Mouse (Mus musculus): ENCODE results near the gene Adam19. TPM values are rescaled to one million over a fixed set of nuclear protein-coding genes. Genes with fewer than 3 reads are reported as not detected.

Gene Adam19
- polyA plus RNA-seq, 1 experiment from 2014 or later = 10.5 TPM

GRCm38 (mm10) chr11:46077732-46078375 lies 22.1 kb downstream of the Adam19 start:
- Histone ChIP-seq H3K4me3 (replicated peaks) (no peak overlapping the region), H3K4me1 (replicated peaks) (0 out of 2 replicates have a peak, but pooled peaks cover 6% of the 10 kb centered on the region), H3K9ac (replicated peaks) (no peak overlapping the region), H3K27me3 (no peaks in the 10 kb centered on the region), H3K27ac (no peak overlapping the region), H3K9me3 (no peaks in the 10 kb centered on the region), H3K4me2 (replicated peaks) (no peak overlapping the region), H3K36me3 (peaks cover 27% of the 10 kb centered on the region)
- no peak for ATAC-seq
- WGBS = 86% methylated on average over 7 of the region's 7 CpGs

GRCm38 (mm10) chr11:46081075-46081474 lies 25.3 kb downstream of the Adam19 start:
- no peak overlapping the region for H3K9ac ChIP-seq (replicated peaks)
- no peaks in the 10 kb centered on the region for H3K4me1 ChIP-seq (replicated peaks)
- H3K27ac ChIP-seq = no peak overlapping the region
- H3K4me3 ChIP-seq (replicated peaks) = no peak overlapping the region
- H3K27me3 ChIP-seq = no peaks in the 10 kb centered on the region
- WGBS = 92% methylated on average over 2 of the region's 2 CpGs
- no peak overlapping the region for H3K4me2 ChIP-seq (replicated peaks)
- peaks cover 24% of the 10 kb centered on the region for H3K36me3 ChIP-seq
- ATAC-seq = no peak
- H3K9me3 ChIP-seq = no peaks in the 10 kb centered on the region

DNA sequence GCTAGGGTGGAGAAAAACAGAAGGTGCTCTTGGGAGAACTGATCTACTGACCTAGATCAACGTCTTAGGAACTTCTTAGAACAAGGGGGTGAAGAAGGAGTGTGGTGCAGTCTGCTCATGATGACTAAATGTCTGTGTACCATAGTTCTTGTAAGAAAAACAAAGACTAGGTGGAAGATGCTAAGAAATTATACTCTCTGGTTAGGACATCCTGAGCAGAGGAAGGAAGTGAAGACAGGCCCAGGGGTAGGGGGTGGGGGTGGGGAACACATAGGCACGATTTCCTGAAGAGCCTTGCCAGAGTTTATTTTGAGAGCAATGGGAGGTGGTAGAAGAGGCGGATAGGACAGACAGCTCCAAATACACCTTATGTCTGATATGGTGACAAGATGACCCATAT lies 27.6 kb downstream of the Adam19 start:
- 85% methylated on average over 3 of the region's 3 CpGs for WGBS
- no peak for ATAC-seq
- peaks cover 4% of the 10 kb centered on the region; the same call in 1 of the 2 replicates for H3K36me3 ChIP-seq
- no peak overlapping the region for H3K27ac ChIP-seq
- H3K9me3 ChIP-seq = no peaks in the 10 kb centered on the region
- H3K4me3 ChIP-seq (replicated peaks) = no peak overlapping the region
- H3K27me3 ChIP-seq = no peaks in the 10 kb centered on the region
- no peak overlapping the region for H3K4me2 ChIP-seq (replicated peaks)
- H3K9ac ChIP-seq (replicated peaks) = no peak overlapping the region
- no peaks in the 10 kb centered on the region for H3K4me1 ChIP-seq (replicated peaks)

- no peak for ATAC-seq
- Histone ChIP-seq H3K9ac (replicated peaks) (no peak overlapping the region), H3K27me3 (no peaks in the 10 kb centered on the region), H3K4me3 (replicated peaks) (no peak overlapping the region), H3K9me3 (no peaks in the 10 kb centered on the region), H3K36me3 (no peaks in the 10 kb centered on the region; the same call in 1 of the 2 replicates), H3K4me2 (replicated peaks) (no peak overlapping the region), H3K27ac (no peak overlapping the region), H3K4me1 (replicated peaks) (no peaks in the 10 kb centered on the region)
- 92% methylated on average over 11 of the region's 11 CpGs for WGBS
Observed at GRCm38 (mm10) chr11:46083835-46084444, 28.1 kb downstream of the Adam19 start.

DNA sequence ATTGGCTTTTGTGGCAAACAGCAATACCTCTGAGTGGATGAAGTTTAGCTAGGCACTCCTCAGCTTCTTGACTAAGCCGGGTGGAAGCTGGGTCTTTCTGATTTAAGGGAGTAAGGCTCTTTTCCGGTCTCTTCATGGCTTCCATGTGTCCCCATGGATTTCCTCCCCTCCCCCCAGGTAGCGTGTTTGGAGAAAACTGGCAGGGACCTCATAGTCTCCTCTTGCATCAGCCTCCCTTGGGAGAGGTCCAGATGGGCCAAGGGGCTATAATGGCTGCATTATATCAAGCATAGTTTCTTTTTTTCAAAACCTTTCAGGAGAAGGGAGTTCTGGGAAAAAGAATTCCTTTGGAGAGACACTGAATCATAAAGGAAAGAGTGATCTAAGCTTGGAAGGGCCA lies 28.8 kb downstream of the Adam19 start:
- H3K4me2 ChIP-seq (replicated peaks) = no peak overlapping the region
- H3K27me3 ChIP-seq = no peaks in the 10 kb centered on the region
- H3K4me1 ChIP-seq (replicated peaks) = no peaks in the 10 kb centered on the region
- 87% methylated on average over 3 of the region's 3 CpGs for WGBS
- no peaks in the 10 kb centered on the region; the same call in 1 of the 2 replicates for H3K36me3 ChIP-seq
- no peak overlapping the region for H3K9ac ChIP-seq (replicated peaks)
- no peak for ATAC-seq
- no peaks in the 10 kb centered on the region for H3K9me3 ChIP-seq
- no peak overlapping the region for H3K27ac ChIP-seq
- H3K4me3 ChIP-seq (replicated peaks) = no peak overlapping the region

GRCm38 (mm10) chr11:46085398-46086163 lies 29.8 kb downstream of the Adam19 start:
- H3K9ac ChIP-seq (replicated peaks) = no peak overlapping the region
- no peak overlapping the region for H3K4me2 ChIP-seq (replicated peaks)
- H3K9me3 ChIP-seq = no peaks in the 10 kb centered on the region
- H3K36me3 ChIP-seq = no peaks in the 10 kb centered on the region; the same call in 1 of the 2 replicates
- H3K4me1 ChIP-seq (replicated peaks) = no peaks in the 10 kb centered on the region
- no peak overlapping the region for H3K27ac ChIP-seq
- H3K27me3 ChIP-seq = no peaks in the 10 kb centered on the region
- no peak overlapping the region for H3K4me3 ChIP-seq (replicated peaks)
- WGBS = 95% methylated on average over 10 of the region's 10 CpGs
- ATAC-seq = no peak

GRCm38 (mm10) chr11:46086446-46086845 lies 30.7 kb downstream of the Adam19 start:
- H3K27me3 ChIP-seq = no peaks in the 10 kb centered on the region
- no peaks in the 10 kb centered on the region for H3K4me1 ChIP-seq (replicated peaks)
- no peak overlapping the region for H3K4me2 ChIP-seq (replicated peaks)
- H3K36me3 ChIP-seq = no peaks in the 10 kb centered on the region; the same call in 1 of the 2 replicates
- 91% methylated on average over 3 of the region's 3 CpGs for WGBS
- no peaks in the 10 kb centered on the region for H3K9me3 ChIP-seq
- ATAC-seq = no peak
- no peak overlapping the region for H3K27ac ChIP-seq
- H3K4me3 ChIP-seq (replicated peaks) = no peak overlapping the region
- no peak overlapping the region for H3K9ac ChIP-seq (replicated peaks)

DNA sequence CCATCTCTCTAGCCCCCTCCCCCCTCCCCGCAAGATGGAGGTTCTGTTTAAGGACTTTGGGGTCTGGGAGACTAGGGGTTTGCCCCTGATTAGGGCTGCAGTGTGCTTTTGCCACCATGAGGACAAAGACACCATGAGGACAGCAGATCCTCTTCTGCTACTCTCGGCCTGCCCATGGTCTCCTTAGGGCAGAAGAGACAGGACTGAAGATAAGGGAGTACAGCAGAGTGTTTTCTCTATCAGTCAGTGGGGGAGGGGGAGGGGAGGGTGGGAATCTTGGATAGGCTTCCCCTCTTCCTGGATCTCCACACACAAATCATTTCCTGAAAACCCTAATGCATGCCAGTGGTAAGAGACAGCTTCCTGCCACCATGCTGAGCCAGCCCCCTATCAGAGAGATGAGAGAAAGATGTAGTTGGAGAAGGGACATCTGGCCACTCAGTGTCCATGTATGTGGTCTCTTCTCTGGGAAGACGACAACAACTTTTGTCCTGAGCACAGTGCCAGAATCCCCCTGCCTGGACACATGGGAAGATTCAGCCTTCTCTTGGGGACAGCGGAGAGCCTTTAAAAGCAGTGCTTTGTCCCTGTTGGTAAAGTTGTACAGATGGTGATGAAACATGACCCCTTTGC lies 33.4 kb downstream of the Adam19 start:
- Histone ChIP-seq H3K36me3 (no peaks in the 10 kb centered on the region), H3K27ac (no peak overlapping the region), H3K4me2 (replicated peaks) (no peak overlapping the region), H3K27me3 (no peaks in the 10 kb centered on the region), H3K9me3 (no peaks in the 10 kb centered on the region), H3K4me1 (replicated peaks) (no peaks in the 10 kb centered on the region), H3K9ac (replicated peaks) (no peak overlapping the region), H3K4me3 (replicated peaks) (no peak overlapping the region)
- 89% methylated on average over 4 of the region's 4 CpGs for WGBS
- ATAC-seq = no peak

GRCm38 (mm10) chr11:46090036-46090725 lies 34.4 kb downstream of the Adam19 start:
- peaks cover 7% of the 10 kb centered on the region for H3K36me3 ChIP-seq
- no peaks in the 10 kb centered on the region for H3K9me3 ChIP-seq
- H3K4me2 ChIP-seq (replicated peaks) = no peak overlapping the region
- no peak overlapping the region for H3K9ac ChIP-seq (replicated peaks)
- 91% methylated on average over 10 of the region's 10 CpGs for WGBS
- no peaks in the 10 kb centered on the region for H3K27me3 ChIP-seq
- ATAC-seq = no peak
- no peak overlapping the region for H3K4me3 ChIP-seq (replicated peaks)
- no peak overlapping the region for H3K27ac ChIP-seq
- no peaks in the 10 kb centered on the region for H3K4me1 ChIP-seq (replicated peaks)

GRCm38 (mm10) chr11:46090951-46091667 lies 35.3 kb downstream of the Adam19 start:
- Histone ChIP-seq H3K27me3 (no peaks in the 10 kb centered on the region), H3K27ac (no peak overlapping the region), H3K4me1 (replicated peaks) (no peaks in the 10 kb centered on the region), H3K4me3 (replicated peaks) (no peak overlapping the region), H3K9me3 (no peaks in the 10 kb centered on the region), H3K9ac (replicated peaks) (no peak overlapping the region), H3K4me2 (replicated peaks) (no peak overlapping the region), H3K36me3 (peaks cover 16% of the 10 kb centered on the region)
- ATAC-seq = no peak
- 72% methylated on average over 10 of the region's 10 CpGs for WGBS

DNA sequence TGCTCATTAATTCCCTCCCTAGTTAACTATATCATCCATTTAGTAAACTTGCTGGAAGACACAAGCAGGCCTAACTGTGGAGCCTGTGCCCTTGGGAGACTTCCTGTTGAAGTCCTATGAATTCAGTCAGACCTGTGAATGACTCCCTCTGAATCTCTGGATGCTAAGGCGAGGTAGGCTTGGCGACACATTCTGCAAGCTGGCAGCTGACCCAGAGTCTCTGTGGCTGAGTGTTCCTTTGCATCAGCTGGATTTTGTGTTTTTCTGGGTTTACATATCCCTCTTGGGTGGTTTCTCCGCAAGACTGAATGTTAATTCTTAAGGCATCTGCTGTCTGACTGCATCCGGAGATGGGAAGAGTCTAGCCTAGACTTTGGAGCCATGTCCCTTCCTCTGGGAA lies 36.3 kb downstream of the Adam19 start:
- ATAC-seq = no peak
- Histone ChIP-seq H3K4me1 (replicated peaks) (no peaks in the 10 kb centered on the region), H3K36me3 (peaks cover 19% of the 10 kb centered on the region), H3K4me3 (replicated peaks) (no peak overlapping the region), H3K9ac (replicated peaks) (no peak overlapping the region), H3K9me3 (no peaks in the 10 kb centered on the region), H3K27ac (no peak overlapping the region), H3K4me2 (replicated peaks) (no peak overlapping the region), H3K27me3 (no peaks in the 10 kb centered on the region)
- 87% methylated on average over 4 of the region's 4 CpGs for WGBS
